Mouse (Mus musculus) olfactory bulb, adult 2 months (tissue): ENCODE results near the gene Ifna6. TPM values are rescaled to one million over a fixed set of nuclear protein-coding genes. Genes with fewer than 3 reads are reported as not detected.
"Not testable (repeated sequence)": the region's sequence is repeated elsewhere in the genome, so short reads cannot be mapped to it uniquely, and the experiment has no call there.

ENCODE experiments used
- H3K27ac ChIP-seq: fragments of 200-500 bp; 2 replicates; pipeline ENCODE4 v1.5.1; 2012; ENCODE audit warnings: low read depth, low read length; ENCODE audit not compliant: insufficient read depth
- H3K4me1 ChIP-seq: fragments of 200-500 bp; 2 replicates; pipeline ENCODE4 v1.6.1; 2012; ENCODE audit warnings: low read length; ENCODE audit not compliant: control insufficient read depth, insufficient read depth
- H3K4me3 ChIP-seq: fragments of 200-500 bp; 2 replicates; pipeline ENCODE4 v1.5.1; 2012; ENCODE audit warnings: mild to moderate bottlenecking, low read depth, low read length, moderate library complexity; ENCODE audit not compliant: insufficient read depth
- CTCF ChIP-seq: fragments of 200-500 bp; IDR thresholded peaks from 2 replicates; pipeline ENCODE4 v1.5.1; 2012; ENCODE audit warnings: low read depth, mild to moderate bottlenecking, low read length, moderate library complexity; ENCODE audit not compliant: insufficient read depth
- POLR2A ChIP-seq: fragments of 200-500 bp; IDR thresholded peaks from 2 replicates; pipeline ENCODE4 v1.6.1; 2012; ENCODE audit warnings: mild to moderate bottlenecking, low read depth, low read length, moderate library complexity; ENCODE audit not compliant: insufficient read depth
- WGBS: fragments of 180-500 bp; shearing (Covaris S2); methylation state at CpG from one replicate; pipeline ENCODE4 v1.1.7; 2018; 5-methylcytosine and 5-hydroxymethylcytosine counted together
- polyA plus RNA-seq: library from polyadenylated mRNA; stranded (reverse); fragments of >200 nt; gene quantifications from 2 replicates; pipeline ENCODE4 v1.2.4, GENCODE M21; 2012; ENCODE audit warnings: low replicate concordance; ENCODE audit not compliant: missing spikeins, insufficient read depth, insufficient read length

The Ifna6 gene
- polyA plus RNA-seq, 1 experiment, result not detected

GRCm38 (mm10) chr4:88815928-88816327 lies 11.3 kb upstream of the Ifna6 start, which contains the start of gene Ifna7:
TSS of gene Ifna7 (plus strand) at chr4:88816228.
- no peak within 1 kb of the TSS for H3K4me3 ChIP-seq
- TF ChIP-seq CTCF (no peak), POLR2A (no peak)
- no peaks in the 10 kb centered on the region for H3K4me1 ChIP-seq
- 72% methylated on average over 3 of the region's 3 CpGs for WGBS
- H3K27ac ChIP-seq, result no peak within 1 kb of the TSS

- TF ChIP-seq POLR2A, result no peak
These were observed 7.6 kb upstream of the Ifna6 start, which contains the start of gene Ifna11 for GRCm38 (mm10) chr4:88819659-88820058. TSS of gene Ifna11 (plus strand) at chr4:88819959.

GRCm38 (mm10) chr4:88822995-88823394 lies 4.2 kb upstream of the Ifna6 start:
- H3K27ac ChIP-seq, result no peak overlapping the region
- no peaks in the 10 kb centered on the region for H3K4me1 ChIP-seq
- WGBS, result 26% methylated on average over 4 of the region's 4 CpGs
- no peak overlapping the region for H3K4me3 ChIP-seq
- TF ChIP-seq POLR2A (no peak), CTCF (no peak)

More at GRCm38 (mm10) chr4:88819659-88820058, 7.6 kb upstream of the Ifna6 start, which contains the start of gene Ifna11:
- WGBS, result 89% methylated on average over 1 of the region's 1 CpGs
- H3K4me1 ChIP-seq, result no peaks in the 10 kb centered on the region
- H3K4me3 ChIP-seq, result no peak within 1 kb of the TSS
- no peak within 1 kb of the TSS for H3K27ac ChIP-seq

- Histone ChIP-seq H3K4me1 (no peaks in the 10 kb centered on the region), H3K27ac (no peak overlapping the region), H3K4me3 (no peak overlapping the region)
- 22% methylated on average over 4 of the region's 4 CpGs for whole genome bisulfite sequencing
- TF ChIP-seq POLR2A (no peak), CTCF (no peak)
These were observed 3.3 kb downstream of the Ifna6 start for GRCm38 (mm10) chr4:88830523-88830922.

GRCm38 (mm10) chr4:88835225-88835624 lies 8.0 kb downstream of the Ifna6 start, which contains the start of gene Ifna5:
TSS of gene Ifna5 (plus strand) at chr4:88835525.
- not testable (repeated sequence) for H3K27ac ChIP-seq, H3K4me1 ChIP-seq, H3K4me3 ChIP-seq
- 75% methylated on average over 1 of the region's 1 CpGs for WGBS

GRCm38 (mm10) chr4:88838828-88839227 lies 11.6 kb downstream of the Ifna6 start:
- Histone ChIP-seq H3K27ac (no peak overlapping the region), H3K4me1 (no peaks in the 10 kb centered on the region), H3K4me3 (no peak overlapping the region)
- WGBS, result 43% methylated on average over 3 of the region's 3 CpGs
- TF ChIP-seq CTCF (no peak), POLR2A (no peak)

- Histone ChIP-seq H3K4me1 (no peaks in the 10 kb centered on the region), H3K27ac (no peak overlapping the region), H3K4me3 (no peak overlapping the region)
- TF ChIP-seq POLR2A (no peak), CTCF (no peak)
- whole genome bisulfite sequencing, result 71% methylated on average over 3 of the region's 3 CpGs
These were observed 12.8 kb downstream of the Ifna6 start for GRCm38 (mm10) chr4:88840058-88840457.

GRCm38 (mm10) chr4:88841438-88841911 lies 14.3 kb downstream of the Ifna6 start, which contains the start of gene Ifna4:
TSS of gene Ifna4 (plus strand) at chr4:88841861.
- H3K4me3 ChIP-seq, result no peak within 1 kb of the TSS
- H3K27ac ChIP-seq, result no peak within 1 kb of the TSS
- WGBS, result 51% methylated on average over 2 of the region's 2 CpGs
- TF ChIP-seq CTCF (no peak), POLR2A (no peak)
- H3K4me1 ChIP-seq, result no peaks in the 10 kb centered on the region

GRCm38 (mm10) chr4:88845334-88845733 lies 18.1 kb downstream of the Ifna6 start:
- Histone ChIP-seq H3K27ac (no peak overlapping the region), H3K4me3 (no peak overlapping the region), H3K4me1 (no peaks in the 10 kb centered on the region)
- no peak for TF ChIP-seq CTCF
- TF ChIP-seq POLR2A, result no peak
- 50% methylated on average over 2 of the region's 2 CpGs for WGBS

- H3K4me1 ChIP-seq, result no peaks in the 10 kb centered on the region
- no peak within 1 kb of the TSS for H3K27ac ChIP-seq
- no peak for TF ChIP-seq CTCF
- TF ChIP-seq POLR2A, result no peak
- 40% methylated on average over 1 of the region's 1 CpGs for WGBS
- H3K4me3 ChIP-seq, result no peak within 1 kb of the TSS
These were observed 22.5 kb downstream of the Ifna6 start, which contains the start of gene Ifna1 for GRCm38 (mm10) chr4:88849698-88850097. TSS of gene Ifna1 (plus strand) at chr4:88850087.
